Mouse (Mus musculus) cerebellum, adult 9-10 months (tissue): ENCODE results near the gene Gm33543.
A peak's percentile ranks its signal among the peaks of the same experiment; 100 is the strongest.

Experiments
- DNase-seq: peaks from one replicate; pipeline ENCODE4 v3.0.0; 2022

Gm33543 gene

DNA sequence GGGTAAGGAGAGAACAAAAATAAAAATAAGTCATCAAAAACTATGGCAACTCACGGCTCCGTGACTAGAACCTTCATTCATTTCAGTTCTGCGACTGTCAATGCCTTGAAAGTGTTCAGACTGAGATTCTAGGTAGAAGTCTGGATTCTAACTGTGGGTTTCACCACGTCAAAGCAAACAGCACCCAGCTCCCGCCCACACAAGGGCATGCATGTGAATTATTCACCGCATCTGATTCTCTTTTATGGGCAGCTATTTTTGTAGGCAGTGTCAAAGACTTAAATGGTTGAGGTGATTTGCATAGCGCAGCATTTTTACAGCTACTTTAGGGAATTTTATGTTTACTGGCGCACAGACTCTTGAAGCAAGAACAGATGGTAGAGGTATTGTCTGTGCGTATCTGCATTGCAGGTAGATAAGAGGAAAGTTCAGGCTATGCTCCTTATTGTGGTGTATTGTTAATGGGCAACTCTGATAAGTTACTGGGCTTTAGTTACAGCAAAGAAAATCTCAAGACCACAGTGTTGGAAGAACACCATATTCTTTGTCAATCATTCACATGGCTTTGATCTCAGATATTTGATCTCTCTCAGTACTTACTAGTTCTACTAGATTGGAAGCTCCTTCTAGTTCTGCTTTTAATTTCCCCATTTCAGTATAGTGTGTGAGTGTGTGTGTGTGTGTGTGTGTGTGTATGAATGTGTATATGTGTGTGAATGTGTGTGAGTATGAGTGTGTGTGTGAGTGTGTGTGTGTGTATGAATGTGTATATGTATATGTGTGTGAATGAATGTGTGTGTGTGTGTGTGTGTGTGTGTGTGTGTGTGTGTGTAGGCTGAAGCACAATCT, at the start of gene Gm33543:
Gm33543 (minus strand) TSS at position 142 of the 849 bp plus-strand sequence.
- DNase-seq: no peak

- DNase-seq: no peak
Observed at GRCm38 (mm10) chr10:95892132-95892531, 49.4 kb upstream of the Gm33543 start.

- DNase-seq: no peak
Observed at GRCm38 (mm10) chr10:95891214-95891960, 48.7 kb upstream of the Gm33543 start.

- no peak for DNase-seq
Observed at GRCm38 (mm10) chr10:95883761-95884517, 41.2 kb upstream of the Gm33543 start.

GRCm38 (mm10) chr10:95882036-95882435, 39.3 kb upstream of the Gm33543 start:
- no peak for DNase-seq

- DNase-seq: no peak
Observed at GRCm38 (mm10) chr10:95879983-95880934, 37.5 kb upstream of the Gm33543 start.

GRCm38 (mm10) chr10:95870782-95871181, 28.1 kb upstream of the Gm33543 start:
- no peak for DNase-seq

- no peak for DNase-seq
Observed at GRCm38 (mm10) chr10:95868348-95868747, 25.6 kb upstream of the Gm33543 start.

- DNase-seq: no peak
Observed at GRCm38 (mm10) chr10:95867596-95867995, 24.9 kb upstream of the Gm33543 start.

GRCm38 (mm10) chr10:95864349-95865124, 21.8 kb upstream of the Gm33543 start:
- no peak for DNase-seq

- DNase-seq: no peak
Observed at GRCm38 (mm10) chr10:95862664-95863063, 19.9 kb upstream of the Gm33543 start.

DNA sequence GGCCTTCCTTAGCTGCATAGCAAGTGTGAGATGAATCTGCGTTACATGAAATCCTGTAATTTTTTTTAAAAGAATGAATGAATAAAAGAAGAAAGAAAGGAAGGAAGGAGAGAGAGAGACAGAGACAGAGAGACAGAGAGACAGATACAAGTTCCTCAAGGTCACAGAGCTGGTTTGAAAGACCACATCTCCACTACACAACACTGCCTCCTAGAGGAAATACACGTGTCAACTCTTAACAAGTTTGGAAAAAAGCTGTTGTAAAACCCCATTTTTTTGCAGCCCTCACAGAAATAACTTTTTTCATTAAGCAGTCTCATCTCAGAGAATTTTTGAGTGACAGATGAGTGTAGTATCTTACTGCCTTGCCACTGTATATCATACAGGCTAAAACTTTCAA, 15.4 kb upstream of the Gm33543 start:
- peak; percentile 37 for DNase-seq

GRCm38 (mm10) chr10:95855411-95855810, 12.7 kb upstream of the Gm33543 start:
- no peak for DNase-seq

- DNase-seq: no peak
Observed at GRCm38 (mm10) chr10:95850504-95850903, 7.8 kb upstream of the Gm33543 start.

DNA sequence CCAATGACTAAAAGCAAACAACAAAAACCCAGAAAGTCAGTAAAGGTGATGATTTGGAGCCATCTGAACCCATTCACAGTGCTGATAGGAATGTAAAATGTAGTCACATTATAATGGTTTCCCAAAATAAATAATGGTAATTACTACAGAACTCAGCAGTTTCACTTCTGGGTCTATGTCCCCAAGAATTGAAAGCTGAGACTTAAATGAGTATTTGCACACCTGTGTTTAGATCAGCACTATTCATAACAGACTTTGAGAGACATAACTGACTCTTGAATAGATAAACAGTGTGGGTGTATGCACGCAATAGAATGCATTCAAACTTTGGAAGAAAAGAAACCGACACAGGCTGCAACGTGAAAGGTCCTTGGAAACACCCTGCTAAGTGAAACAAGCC, 4.0 kb upstream of the Gm33543 start:
- no peak for DNase-seq

GRCm38 (mm10) chr10:95846281-95846680, 3.6 kb upstream of the Gm33543 start:
- no peak for DNase-seq

GRCm38 (mm10) chr10:95843878-95844277, 1.1 kb upstream of the Gm33543 start:
- DNase-seq: no peak

DNA sequence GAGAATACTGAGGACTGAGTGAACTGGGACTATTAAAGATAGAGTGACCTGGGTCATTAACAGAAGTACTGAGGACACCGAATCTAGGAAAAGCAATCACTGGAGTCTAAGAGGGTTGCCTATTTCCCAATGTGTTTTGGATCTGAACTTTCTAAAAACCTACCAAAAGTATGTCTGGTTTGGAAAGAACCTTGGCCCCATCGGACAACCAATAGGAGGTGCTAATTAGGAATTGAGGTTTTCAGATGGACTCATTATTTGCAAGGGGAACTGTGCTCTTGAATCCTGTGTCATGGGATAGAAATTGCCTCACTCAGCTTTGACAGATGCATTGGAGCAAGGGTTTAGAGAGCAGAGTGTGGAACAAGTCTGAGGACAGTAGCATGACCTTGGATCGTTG, 1.5 kb downstream of the Gm33543 start:
- DNase-seq: no peak

- DNase-seq: no peak
Observed at GRCm38 (mm10) chr10:95839803-95840202, 2.9 kb downstream of the Gm33543 start.

GRCm38 (mm10) chr10:95839036-95839435, 3.7 kb downstream of the Gm33543 start:
- no peak for DNase-seq

DNA sequence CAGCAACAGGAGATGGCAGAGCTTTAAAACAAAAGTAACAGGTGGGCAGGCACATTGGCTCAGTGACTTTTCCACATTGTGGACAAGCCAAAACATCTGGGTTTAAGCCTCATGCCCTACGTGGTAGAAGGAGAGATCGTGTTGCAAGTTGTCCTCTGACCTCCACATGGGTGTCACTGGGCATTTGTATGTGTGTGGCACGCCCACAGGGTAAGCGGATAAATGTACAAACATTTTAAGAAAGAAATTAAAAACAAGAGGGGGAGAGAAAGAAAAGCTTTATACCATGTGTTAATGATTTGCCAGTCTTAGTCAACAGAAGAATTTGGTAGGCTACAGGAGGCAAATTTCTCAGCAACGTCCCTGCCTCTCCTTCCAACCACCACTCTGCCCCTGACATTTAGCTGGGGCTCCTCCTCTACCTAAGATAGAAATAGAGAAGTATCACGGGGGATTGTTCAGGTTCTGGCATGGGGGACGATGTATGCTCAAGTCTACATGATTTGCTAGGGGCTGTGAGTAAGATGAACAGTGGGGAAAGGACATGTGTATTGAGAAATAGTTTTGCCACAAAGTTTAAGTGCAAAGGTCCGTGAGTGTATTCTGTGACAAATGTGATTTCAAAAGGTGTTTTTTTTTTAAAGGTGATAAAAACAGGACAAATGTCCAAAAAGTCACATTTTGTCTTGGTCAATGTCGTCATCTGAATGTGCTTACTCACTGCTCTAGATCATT, 6.0 kb downstream of the Gm33543 start:
- DNase-seq: no peak
